Mouse (Mus musculus) heart, adult 8-10 months (tissue): ENCODE data around the gene Gns. TPM values are rescaled to one million over a fixed set of nuclear protein-coding genes. Genes with fewer than 3 reads are reported as not detected.
A peak's percentile ranks its signal among the peaks of the same experiment; 100 is the strongest.

ENCODE experiments used
- DNase-seq: peaks from one replicate; pipeline ENCODE4 v3.0.0; 2022; ENCODE audit warnings: low spot score
- total RNA-seq, 4 experiments: library from RNA; stranded (reverse); gene quantifications; 2 replicates each; pipeline ENCODE4 v1.2.4; 2022

Gns gene
- total RNA-seq, 4 experiments from 2014 or later: 87.6 to 95.8 (median 92.4) TPM

- DNase-seq: peak; percentile 51
These were observed 937 bp downstream of the Gns start for GRCm38 (mm10) chr10:121365781-121366272.

GRCm38 (mm10) chr10:121367271-121367670 lies 2.4 kb downstream of the Gns start:
- DNase-seq: no peak

- DNase-seq: no peak
These were observed 2.9 kb downstream of the Gns start for GRCm38 (mm10) chr10:121367780-121368179.

- no peak for DNase-seq
These were observed 4.0 kb downstream of the Gns start for GRCm38 (mm10) chr10:121368783-121369465.

GRCm38 (mm10) chr10:121370777-121371176 lies 5.9 kb downstream of the Gns start:
- no peak for DNase-seq

GRCm38 (mm10) chr10:121374013-121374412 lies 9.1 kb downstream of the Gns start:
- no peak for DNase-seq

- DNase-seq: peak; percentile 33
These were observed 10.1 kb downstream of the Gns start for GRCm38 (mm10) chr10:121374693-121375620.

- DNase-seq: no peak
These were observed 11.0 kb downstream of the Gns start for GRCm38 (mm10) chr10:121375649-121376493.

- no peak for DNase-seq
These were observed 11.8 kb downstream of the Gns start for GRCm38 (mm10) chr10:121376530-121377271.

GRCm38 (mm10) chr10:121379387-121379786 lies 14.5 kb downstream of the Gns start:
- no peak for DNase-seq

GRCm38 (mm10) chr10:121381280-121381679 lies 16.4 kb downstream of the Gns start:
- no peak for DNase-seq

GRCm38 (mm10) chr10:121384710-121385109 lies 19.8 kb downstream of the Gns start:
- no peak for DNase-seq

- no peak for DNase-seq
These were observed 20.8 kb downstream of the Gns start for GRCm38 (mm10) chr10:121385695-121386094.

- DNase-seq: no peak
These were observed 21.5 kb downstream of the Gns start for GRCm38 (mm10) chr10:121386347-121386746.

GRCm38 (mm10) chr10:121390602-121391001 lies 25.7 kb downstream of the Gns start:
- DNase-seq: no peak

- DNase-seq: no peak
These were observed 27.0 kb downstream of the Gns start for GRCm38 (mm10) chr10:121391901-121392300.

- no peak for DNase-seq
These were observed 29.4 kb downstream of the Gns start for GRCm38 (mm10) chr10:121394270-121394669.

GRCm38 (mm10) chr10:121394789-121395325 lies 30.0 kb downstream of the Gns start:
- no peak for DNase-seq

GRCm38 (mm10) chr10:121395542-121396176 lies 30.8 kb downstream of the Gns start:
- no peak for DNase-seq

GRCm38 (mm10) chr10:121398599-121398998 lies 33.7 kb downstream of the Gns start:
- no peak for DNase-seq
